Mouse (Mus musculus): ENCODE data around the gene Aldh3a2.

The Aldh3a2 gene

DNA sequence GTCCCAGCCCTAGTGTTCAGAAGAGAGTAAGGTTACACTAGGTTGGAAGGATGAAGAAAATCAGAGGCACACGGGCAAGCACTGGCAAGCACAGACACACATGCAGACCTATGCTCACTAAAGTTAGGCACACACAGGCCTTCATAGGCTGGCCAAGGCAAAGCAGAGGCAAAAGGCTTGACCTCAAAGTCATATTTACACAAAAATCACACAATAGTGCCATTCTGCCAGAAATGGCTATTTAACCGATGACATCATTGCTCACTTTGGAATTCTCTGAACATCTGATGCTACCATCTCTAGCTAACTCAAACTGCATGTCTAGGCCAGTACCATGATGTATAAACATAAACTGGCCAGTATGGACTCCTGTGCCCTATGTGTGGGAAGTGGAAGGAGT is 6.7 kb upstream of the Aldh3a2 start:
- no peak for DNase-seq (ENCODE audit: low read depth, low spot score)

DNA sequence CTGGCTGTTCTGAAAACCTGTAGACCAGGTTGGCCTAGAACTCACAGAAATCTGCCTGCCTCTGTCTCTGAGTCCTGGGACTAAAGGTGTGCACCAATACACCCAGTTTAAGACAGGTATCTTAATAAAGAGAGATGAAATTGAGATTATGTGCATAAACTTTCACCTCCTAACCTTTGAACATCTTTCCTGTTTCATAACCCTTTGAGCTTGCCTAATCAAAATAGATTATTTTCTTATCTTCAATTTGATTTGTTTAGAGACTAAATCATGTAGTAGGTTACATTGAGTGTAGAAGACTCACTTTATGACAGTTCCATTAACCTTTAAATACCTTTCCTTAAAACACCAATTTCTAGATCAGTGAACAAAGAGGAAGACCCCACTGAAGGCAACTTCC is 4.3 kb upstream of the Aldh3a2 start:
- DNase-seq (ENCODE audit: low read depth, low spot score), result no peak

DNA sequence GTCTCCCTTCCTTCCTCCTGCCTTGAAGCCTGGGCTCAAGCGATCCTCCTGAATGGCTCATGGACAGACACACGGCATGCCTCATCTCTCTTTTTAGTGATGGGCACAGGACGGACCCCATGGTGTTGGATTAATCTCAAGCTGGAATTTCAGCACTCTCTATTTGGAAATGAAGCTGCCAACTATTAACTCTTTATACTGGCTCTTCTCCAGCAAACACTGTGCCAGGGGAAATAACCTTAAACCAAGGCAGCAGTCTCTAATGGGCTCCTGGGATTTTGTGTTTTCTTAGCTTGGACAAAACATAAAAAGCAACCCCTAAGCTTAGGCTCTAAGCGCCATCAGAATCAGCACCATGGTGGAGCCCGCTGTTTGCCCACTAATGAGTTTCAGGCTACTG is 3.1 kb upstream of the Aldh3a2 start:
- no peak for DNase-seq (ENCODE audit: low read depth, low spot score)

DNA sequence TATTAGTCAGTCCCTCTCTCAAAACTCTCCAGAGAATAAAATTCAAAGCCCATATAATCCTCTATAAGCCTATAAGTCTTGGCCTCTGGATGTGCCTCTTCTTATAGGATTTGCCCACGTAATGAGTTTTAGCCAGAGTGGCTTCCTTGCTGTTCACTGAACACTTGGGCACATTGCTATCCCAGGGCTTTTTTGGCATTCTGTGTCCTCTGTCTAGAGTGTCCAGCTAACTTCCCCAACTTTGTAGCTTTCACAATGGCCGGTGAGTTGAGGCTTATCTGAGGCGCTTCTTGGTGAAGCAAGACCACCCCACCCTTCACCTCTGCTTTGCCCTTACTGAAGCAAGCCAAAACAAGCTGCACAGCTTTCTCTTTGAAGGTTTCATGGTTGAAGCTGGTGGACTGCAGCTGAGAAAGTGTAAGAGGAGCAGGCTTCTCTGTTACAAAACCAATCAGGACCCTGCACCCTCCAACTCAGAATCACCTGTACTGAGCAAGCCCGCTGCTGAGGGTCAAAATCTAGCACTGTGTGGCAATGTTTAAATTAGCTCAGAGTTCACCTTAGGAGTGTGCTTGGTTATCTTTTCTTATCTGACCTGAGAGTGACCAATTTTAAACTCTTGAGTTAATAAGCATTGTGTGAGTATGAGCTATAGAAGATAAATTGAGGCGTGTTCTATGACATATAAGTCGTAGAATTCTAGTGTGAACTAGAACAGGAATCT is 1.5 kb upstream of the Aldh3a2 start:
- DNase-seq (ENCODE audit: low read depth, low spot score), result no peak

DNA sequence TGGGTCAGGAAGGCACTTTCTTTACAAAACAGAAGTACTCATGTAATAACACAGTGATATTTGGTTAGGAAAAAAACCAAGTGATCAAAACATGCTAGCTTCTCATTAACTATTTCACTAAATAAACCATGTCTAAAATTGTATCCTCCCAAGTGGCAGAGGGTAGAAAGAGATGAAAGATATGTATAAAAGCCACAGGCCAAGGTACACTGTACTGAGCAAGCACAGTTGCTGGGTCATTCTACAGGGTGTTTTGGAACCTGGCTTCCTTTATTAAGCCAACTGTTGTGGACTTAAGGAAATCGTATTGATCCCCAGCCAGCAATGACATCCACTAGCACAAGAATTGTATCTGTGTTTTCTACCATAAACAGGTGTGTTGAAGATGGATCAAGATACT is 3.4 kb downstream of the Aldh3a2 start:
- no peak for DNase-seq (ENCODE audit: low read depth, low spot score)

DNA sequence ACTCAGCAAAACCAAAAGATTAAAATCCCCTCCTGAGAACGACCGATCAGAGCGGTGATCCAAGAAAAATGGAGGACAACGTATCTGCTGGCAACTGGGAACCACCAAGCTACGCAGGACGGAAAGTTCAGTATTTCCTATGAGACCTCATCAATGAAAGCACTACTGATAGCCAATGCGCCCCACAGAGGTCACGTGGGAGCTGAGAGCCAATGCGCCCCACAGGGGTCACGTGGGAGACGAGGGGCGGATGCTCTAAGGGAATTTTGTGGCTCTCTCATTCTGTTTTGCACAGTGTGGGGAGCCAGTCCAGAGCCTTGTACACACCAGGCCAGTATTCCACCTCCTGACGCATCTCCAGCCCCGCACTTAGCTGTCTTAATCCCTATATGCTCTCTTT is 4.7 kb downstream of the Aldh3a2 start:
- no peak for DNase-seq (ENCODE audit: low read depth, low spot score)

DNA sequence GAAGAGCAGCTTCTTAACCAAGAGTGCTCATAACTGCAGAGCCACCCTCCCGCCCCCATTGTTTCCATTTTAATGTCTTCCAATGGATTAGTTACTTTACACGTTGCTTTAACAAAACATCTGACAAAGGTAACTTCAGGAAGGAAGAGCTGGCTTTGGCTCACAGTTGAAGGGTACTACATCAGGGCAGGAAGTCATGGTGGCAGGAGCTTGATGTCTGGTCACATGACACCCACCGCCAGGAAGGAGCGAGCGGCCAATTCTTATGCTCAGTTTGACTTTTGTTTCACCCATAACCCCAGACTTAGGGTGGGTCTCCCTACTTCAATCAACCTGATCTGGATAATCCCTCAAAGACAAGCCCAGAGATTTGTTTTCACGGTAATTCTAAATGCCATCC is 8.2 kb downstream of the Aldh3a2 start:
- no peak for DNase-seq (ENCODE audit: low read depth, low spot score)

DNA sequence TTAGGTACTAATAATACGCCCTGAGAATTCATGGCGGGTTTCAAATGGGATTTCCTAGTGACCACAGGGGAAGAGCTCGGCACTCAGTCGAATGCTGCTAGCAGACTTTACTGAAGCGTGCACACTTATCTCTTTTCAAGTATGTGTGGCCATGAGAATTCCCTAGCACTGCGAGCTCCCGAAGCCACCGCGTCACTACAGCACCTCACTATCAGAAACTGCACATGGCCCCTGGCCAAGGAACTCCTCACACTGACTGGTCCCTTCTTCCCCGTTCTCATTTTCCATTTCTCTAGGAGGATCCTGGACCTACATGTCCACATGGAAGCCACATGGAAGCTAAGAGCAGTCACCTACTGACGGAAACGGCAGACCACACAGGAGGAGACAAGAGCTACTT is 14.5 kb downstream of the Aldh3a2 start:
- DNase-seq (ENCODE audit: low read depth, low spot score), result no peak

DNA sequence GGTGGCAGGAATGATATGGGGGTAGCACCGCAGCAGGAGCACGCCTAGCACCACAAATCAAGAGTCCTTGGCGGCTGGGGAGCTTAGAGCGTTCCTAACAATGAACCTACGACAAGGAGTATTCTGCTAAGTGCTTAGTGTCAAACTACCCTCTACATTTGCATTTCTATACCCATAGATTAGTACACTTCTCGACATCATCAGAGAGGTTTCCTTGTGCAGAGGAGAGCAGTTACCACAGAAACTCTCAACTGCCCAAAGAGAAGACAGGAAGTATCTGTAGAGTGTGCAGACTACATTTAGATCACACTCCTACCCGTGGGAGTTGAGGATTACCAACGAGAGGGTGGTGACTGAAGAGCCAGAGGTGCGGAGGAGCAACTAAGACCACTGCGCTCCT is 15.5 kb downstream of the Aldh3a2 start:
- DNase-seq (ENCODE audit: low read depth, low spot score), result no peak

DNA sequence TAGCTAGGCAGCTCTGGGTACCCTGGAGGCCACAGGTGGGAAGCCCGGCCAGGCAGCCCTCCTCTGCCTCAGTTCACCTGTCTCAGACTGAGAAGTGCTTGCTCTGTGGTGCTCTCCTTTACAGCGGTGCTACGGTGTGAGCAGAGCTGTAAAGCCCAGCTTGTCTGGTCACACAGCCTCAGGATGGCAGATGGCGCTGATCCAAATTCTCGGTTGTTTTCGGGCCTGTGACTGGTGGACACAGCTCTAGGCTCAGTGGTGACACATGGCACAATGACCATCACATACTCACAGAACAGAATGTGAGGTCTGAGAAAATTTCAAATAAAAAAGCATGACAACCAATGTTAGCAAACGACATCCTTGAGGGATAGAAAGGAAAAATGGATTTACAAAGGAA is 22.9 kb downstream of the Aldh3a2 start:
- no peak for DNase-seq (ENCODE audit: low read depth, low spot score)

DNA sequence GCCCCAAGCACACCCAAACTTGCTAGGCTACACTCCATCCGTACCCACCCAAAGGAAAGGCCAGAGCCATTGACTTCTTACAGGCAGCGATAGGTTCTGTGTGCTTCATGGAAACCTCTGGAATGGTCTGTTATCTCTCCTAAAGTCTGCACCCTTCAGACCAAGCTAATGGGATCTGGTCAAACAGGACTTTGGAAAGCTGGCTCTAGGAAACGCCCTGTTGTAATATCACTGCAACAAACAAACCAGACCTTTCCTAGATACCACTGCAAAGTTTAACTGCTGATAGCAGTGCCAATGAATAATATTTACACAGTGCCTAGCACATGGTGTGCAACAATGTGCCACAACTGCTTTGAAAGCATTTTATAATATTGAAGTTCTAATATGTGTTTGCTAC is 31.2 kb downstream of the Aldh3a2 start:
- DNase-seq (ENCODE audit: low read depth, low spot score), result no peak

DNA sequence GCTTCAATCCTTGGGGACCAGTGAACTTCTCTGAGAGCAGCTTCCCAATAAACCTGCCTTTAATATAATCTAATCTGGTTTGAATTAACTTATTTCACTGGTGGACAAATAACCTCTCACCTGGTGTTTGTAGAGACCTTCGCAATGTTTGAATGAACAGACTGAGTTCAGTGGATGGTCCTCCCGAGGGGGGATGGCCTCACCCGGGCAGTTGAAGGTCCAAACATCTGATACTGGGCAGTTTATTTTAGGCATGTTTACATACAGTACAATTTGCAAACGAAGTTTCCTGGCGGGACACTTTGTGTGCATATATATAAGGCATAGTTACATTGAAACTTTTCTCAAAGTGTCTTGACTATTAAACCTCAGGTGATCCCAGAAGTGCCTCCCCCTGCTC is 33.1 kb downstream of the Aldh3a2 start:
- DNase-seq (ENCODE audit: low read depth, low spot score), result no peak

DNA sequence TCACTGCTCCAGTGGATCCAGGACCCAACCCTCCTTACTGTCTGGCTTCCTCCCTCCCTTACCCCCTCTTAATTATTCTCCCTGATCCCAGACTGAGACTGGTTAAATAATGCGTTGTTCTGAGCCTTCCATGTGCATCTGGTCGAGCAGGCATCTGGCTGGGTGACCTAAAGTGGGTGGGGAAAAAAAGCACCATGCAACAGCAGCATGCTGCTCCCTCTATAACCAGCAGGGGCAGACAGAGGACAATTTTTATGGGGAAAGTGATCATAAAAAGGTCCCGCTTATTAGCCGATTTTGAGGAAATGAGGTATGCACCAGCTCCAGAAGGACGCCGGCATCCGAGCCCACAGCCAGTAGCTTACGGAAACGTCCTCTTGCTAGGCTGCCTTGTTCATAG is 35.9 kb downstream of the Aldh3a2 start:
- peak; percentile 51 for DNase-seq (ENCODE audit: low read depth, low spot score)

DNA sequence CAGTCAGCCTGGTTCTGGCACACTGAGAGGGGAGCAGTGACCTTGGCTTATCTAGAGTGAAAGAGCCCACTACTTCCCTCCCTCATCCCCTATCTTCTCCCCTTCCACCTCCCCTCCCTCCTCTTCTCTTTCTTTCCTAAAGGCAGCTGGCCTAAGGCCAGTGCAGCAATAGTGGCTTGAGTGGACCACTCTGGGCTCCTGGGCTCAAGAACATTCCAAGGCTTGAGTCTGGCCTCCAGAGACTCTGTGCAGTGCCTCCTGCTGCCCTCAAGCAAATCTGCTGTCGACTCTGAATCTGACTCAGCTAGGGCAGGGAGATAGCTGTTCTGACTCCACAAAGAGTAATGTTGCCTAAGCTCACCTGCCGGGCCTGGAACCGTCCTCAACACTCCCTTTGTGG is 38.9 kb downstream of the Aldh3a2 start:
- DNase-seq (ENCODE audit: low read depth, low spot score), result no peak

DNA sequence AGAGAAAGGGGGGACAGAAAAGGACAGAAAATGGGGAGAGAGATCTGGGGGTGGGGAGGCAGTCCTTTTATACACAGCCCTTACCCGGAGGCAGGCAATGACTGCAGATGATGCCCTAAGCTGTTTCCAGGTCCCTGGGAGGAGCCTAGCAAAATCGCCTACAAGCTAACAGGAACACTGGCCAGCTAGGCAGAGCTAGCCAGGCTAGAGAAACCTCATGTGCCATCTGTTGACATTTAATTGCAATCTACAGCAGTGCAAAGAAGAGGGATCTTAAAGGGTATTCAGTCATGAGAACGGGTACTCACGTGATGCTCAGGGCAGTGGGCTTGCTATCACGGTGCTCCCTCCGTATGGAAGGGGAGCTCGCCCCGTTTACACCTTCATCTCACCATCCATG is 39.4 kb downstream of the Aldh3a2 start:
- no peak for DNase-seq (ENCODE audit: low read depth, low spot score)

DNA sequence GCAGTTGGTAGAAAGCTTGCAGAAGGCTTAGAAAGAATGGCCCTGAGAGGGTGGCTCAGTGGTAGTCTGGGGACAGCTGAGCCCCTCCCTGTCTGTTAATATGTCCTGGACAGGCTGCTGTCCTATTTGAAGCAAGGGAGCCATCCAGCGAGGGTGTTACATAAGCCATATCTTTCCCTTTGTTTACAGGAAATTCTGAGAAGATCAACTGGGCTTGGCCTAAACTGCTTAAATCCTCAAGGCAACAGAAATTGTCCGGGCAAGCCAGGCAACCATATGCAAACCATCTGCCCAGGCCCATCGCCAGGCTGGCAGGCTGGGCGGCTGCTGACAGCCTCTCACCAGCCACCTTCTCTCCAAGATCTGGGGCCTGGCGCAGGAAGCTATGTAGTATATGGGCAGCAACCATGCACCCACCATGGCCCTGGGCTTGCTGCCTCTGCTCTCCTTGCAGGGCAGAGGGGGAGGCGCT is 41.3 kb downstream of the Aldh3a2 start:
- no peak for DNase-seq (ENCODE audit: low read depth, low spot score)

DNA sequence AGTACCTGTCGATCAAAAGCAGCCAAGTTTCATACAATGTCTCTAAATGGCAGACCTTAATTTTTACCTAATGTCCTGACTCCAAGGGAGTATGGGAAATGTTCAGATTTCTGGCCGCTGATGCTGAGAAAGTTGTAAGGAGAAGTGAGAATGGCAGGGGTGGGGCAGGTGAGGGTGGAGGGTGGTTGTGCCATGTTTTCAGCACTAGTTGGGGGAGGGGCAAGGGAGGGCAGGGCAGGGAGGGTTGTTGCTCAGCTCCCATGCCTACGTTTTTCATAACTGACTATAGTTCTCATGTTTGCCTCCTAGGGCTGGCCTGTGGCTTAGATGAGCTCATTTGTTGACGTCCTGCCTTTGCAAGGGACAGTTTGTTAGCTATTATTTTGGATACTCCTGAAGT is 41.8 kb downstream of the Aldh3a2 start:
- no peak for DNase-seq (ENCODE audit: low read depth, low spot score)

DNA sequence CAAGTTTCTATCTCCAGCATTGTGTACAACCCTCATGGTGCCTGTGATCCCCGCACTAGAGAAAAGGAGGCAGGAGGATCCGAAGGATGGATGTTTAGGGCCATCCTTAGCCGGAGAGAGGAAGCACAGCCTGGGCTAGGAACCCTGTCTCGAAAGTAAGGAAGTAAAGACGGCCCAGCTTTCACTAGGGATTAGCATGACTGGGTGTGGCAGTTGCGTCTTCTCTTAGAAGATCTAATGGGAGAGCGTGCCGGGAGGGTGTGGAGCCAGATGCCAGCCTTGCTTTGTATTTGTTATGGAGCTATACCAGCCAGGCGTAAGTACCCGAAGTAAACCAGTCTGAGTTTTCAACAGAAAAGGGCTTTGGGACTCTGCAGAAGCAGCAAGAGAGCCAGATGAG is 42.4 kb downstream of the Aldh3a2 start:
- no peak for DNase-seq (ENCODE audit: low read depth, low spot score)

DNA sequence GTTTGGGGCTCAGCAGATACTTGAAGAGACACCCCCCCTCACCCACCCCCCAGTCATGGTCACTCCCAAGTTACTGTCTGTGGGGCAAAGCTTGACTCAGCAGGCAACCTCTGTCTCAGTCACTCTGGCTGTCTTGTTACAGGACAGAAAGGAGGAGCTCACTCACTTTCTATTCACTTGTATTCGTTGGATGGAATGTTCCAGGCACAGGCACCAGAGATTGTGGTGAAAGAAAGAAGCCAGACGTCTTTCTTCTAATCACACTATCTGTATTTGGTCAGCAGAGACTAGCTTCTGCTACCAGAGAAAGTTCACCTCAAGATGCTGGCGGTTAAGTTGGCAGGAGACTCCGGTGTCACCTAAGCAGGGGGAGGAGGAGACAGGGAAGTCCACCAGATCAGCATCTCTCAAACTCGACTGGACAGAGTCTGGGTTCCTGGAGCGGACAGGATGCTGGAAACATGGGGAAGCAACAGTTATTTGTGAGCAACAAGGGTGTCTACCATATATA is 43.0 kb downstream of the Aldh3a2 start:
- no peak for DNase-seq (ENCODE audit: low read depth, low spot score)

DNA sequence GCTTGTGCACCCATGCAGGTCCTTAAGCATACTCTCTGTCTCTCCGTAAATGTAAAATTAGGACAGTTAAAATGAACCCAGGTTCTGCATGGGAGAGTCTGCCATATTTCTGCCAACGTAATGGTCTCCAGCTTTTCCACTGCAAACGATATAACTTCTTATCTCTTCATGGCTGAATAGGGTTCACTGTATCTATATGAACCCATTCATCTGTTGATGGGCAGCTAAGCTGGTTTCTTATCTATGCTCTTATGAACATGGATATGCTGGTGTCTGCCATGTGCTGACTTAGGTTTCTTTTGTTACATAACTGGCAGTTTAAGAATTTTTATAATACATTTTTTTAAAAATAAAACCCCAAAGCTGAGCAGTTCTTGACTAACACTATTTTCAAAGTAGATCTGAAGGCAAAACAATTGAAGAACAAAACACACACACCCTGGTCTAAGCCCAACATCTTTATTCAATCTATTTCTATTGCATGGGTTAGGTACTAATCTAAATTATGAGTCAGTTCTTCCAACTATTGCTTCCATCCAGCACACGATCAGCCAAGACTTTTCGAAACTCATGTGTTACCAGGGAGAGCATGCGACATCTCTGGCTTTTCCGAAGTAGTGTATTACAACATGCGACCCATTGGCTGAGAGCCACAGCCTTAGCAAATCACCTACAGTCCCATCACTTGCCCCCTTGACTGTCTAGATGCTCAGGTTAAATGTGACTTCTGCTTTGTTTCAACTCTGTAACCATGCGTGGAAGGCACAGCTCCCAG is 44.1 kb downstream of the Aldh3a2 start:
- no peak for DNase-seq (ENCODE audit: low read depth, low spot score)

DNA sequence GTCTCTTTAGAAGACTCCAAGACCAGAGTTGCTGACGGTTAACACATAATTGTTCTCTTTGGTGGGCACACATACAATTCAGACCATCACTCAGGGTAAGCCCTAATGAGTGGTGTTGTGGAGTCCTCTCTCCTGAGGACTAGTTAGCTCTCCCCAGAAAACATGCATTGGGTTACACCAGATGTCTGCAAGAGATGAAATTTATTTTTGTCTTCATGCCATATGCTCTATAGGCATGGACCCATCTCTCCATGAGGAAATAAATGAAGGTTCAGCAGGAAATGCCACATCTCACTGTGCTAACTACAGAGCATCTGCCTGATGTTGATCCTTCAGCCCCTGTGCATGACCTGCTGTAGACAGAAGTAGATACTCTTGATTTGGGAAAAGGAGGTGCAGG is 45.3 kb downstream of the Aldh3a2 start:
- no peak for DNase-seq (ENCODE audit: low read depth, low spot score)

DNA sequence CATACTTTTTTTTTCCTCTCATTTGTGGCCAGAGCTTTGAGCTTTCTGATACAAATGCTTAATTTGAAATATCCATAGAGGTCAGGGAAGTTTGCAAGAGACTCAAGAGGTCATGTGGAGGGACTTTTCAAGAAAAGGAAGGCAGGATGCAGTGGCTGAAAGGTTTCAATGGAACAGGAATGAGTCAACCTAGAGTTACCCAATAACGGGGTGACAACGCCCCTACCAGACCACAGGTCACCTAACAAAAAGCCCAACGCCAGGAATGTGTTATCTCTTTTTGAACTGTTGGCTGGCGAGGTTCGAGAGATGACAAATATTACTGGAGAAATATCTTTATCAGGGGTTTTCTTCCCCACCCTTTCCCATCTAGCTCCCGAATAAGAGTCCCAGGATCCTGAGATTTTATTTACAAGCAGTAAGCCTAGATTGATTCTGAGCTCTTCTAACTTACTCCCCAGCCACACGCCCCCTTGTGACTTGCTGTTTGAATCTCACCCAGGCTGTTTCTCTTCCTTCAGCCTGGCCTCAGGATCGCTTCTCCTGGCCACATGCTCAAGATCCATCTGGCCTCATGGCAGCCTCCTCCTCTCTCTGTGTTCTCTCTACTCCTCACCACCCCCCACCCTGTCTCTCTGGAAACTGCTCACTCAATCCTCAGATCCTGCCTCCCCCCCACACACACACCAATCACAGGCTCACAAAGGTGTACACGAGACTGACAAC is 46.9 kb downstream of the Aldh3a2 start:
- DNase-seq (ENCODE audit: low read depth, low spot score), result no peak
